Mouse (Mus musculus) brain, embryonic 14.5 days (tissue): Measurements from ENCODE around the gene Srgap2.

ENCODE experiments used
- CTCF ChIP-seq: fragments of 200-500 bp; IDR thresholded peaks from 2 replicates; pipeline ENCODE4 v1.5.1; 2012; ENCODE audit warnings: inconsistent platforms, mild to moderate bottlenecking, moderate library complexity, borderline replicate concordance; ENCODE audit not compliant: insufficient read depth, insufficient read length; ENCODE audit errors: extremely low read depth
- POLR2A ChIP-seq: fragments of 200-500 bp; IDR thresholded peaks from 2 replicates; pipeline ENCODE4 v1.6.1; 2012; ENCODE audit warnings: mild to moderate bottlenecking, inconsistent platforms, borderline replicate concordance; ENCODE audit not compliant: poor library complexity, insufficient read depth, insufficient read length, severe bottlenecking; ENCODE audit errors: extremely low read depth

DNA sequence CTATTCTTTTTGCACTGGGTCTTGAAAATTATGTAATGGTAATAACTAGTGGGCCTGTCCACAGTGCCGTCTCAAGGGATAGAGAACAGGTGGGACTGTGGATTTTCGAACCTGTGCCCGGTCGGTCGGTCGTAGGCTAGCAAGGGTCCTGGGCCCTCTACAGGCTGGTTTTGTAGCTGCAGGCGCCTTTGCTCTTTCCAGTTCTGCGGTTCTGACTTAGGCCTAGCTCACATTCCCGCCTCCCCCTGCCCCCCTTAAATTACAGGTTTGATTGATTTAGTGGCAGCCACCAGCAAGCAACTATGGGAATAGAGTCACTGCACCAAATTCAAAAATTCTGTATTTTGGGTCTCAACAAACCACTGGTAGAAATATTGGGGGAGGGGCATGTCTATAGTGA, 281.2 kb downstream of the Srgap2 start:
- TF ChIP-seq POLR2A (no peak), CTCF (peak; percentile 65)
